In the genomic region with DNA sequence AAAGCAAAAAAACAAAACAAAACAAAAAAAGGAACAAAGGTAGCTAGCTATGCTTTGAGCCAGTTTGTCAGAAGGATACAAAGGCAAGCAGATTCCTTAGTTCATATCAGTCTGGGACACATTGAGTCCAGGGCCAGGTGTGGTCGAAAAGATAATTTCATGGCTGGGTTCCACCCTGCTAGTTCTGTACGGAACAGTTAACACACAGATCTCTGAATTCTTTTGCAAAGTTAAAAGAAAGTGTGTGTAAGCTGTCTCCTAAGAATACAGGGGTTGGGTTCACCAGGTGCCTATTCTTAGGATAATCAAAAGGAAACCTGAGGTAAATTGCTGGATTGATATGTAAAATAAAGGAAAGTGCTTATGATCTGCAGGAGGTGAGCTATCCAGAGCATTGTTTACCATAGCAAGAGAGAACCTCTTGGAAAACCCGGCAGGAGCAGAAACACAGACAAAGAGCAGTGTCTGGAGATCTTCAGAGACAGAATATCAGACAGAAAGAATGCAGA, we compare ENCODE assay signal across 22 mouse cellular contexts. TPM values are rescaled to one million over a fixed set of nuclear protein-coding genes. Genes with fewer than 3 reads are reported as not detected.
A peak's percentile ranks its signal among the peaks of the same experiment; 100 is the strongest.
DNase-seq lines count a peak whose midpoint lies in the region; ATAC-seq and TF ChIP-seq lines count a peak whose summit lies in the region.
"Had no signal": no experiment of that assay in that cellular context is flagged by ENCODE, and none has a peak within 500 bp of the region (broad histone marks: within the 10 kb centered on the region; RNA-seq: fewer than 3 reads in every experiment).

No protein-coding gene starts in this region.

- no peak for TF ChIP-seq POLR2A in heart, adult 2 months (IDR thresholded peaks at IDR 0.05; ENCODE audit: insufficient read depth, low read depth, low read length)

- no peaks in the 10 kb centered on the region for H3K79me2 ChIP-seq in heart, adult 2 months (replicated peaks; ENCODE audit: control insufficient read depth, insufficient read depth, low read length)

- no peak overlapping the region for H3K9ac ChIP-seq in heart, embryonic 11.5 days (ENCODE audit: low read depth, low read length)
- H3K9ac ChIP-seq in heart, adult 2 months (ENCODE audit: low read depth, low read length) = no peak overlapping the region
- H3K9ac ChIP-seq: embryonic facial prominence, embryonic 12.5 days; heart, embryonic 15.5 days; hindbrain, embryonic 13.5 days; neural tube, embryonic 12.5 days had no signal

- no peak for TF ChIP-seq EP300 in heart, adult 2 months (IDR thresholded peaks at IDR 0.05; ENCODE audit: insufficient read depth, low read depth, low read length)

- no peak for TF ChIP-seq CTCF in heart, adult 2 months (IDR thresholded peaks at IDR 0.05)

- WGBS in heart, embryonic 11.5 days (ENCODE audit: insufficient replicate concordance) = 33% methylated on average over 3 of the region's 3 CpGs
- 30% methylated on average over 3 of the region's 3 CpGs for WGBS in heart, adult 2 months

- H3K4me3 ChIP-seq in heart, embryonic 11.5 days (ENCODE audit: low read depth, low read length) = no peak overlapping the region
- no peak overlapping the region for H3K4me3 ChIP-seq in heart, adult 2 months
- H3K4me3 ChIP-seq: embryonic facial prominence, embryonic 12.5 days; heart, embryonic 15.5 days; hindbrain, embryonic 13.5 days; megakaryocyte, embryonic 14.5 days; neural tube, embryonic 12.5 days had no signal

- DNase-seq in heart, adult 2 months = no peak
- DNase-seq in WW6 (ENCODE audit: low read depth, low spot score) (peak; percentile 55), liver (peak; percentile 64)
- peak; percentile 15 for DNase-seq in yolk sac, embryonic 10.5 days (ENCODE audit: low spot score)
- no peak for DNase-seq in cerebellum, postnatal 4 days (ENCODE audit: low spot score in 2 of 2)
- no peak for DNase-seq in cerebellum, adult 11-12 months
- DNase-seq: cerebellum, adult 8-10 months; gastrocnemius, postnatal 25 days; kidney, postnatal 14 days; lung, postnatal 10 days had no signal

- no peaks in the 10 kb centered on the region for H3K4me1 ChIP-seq in heart, embryonic 11.5 days (ENCODE audit: control insufficient read depth, insufficient read depth, low read length)
- H3K4me1 ChIP-seq in heart, adult 2 months (ENCODE audit: control insufficient read depth, insufficient read depth, low read length) = no peaks in the 10 kb centered on the region
- H3K4me1 ChIP-seq: embryonic facial prominence, embryonic 12.5 days; heart, embryonic 15.5 days; hindbrain, embryonic 13.5 days; megakaryocyte, embryonic 14.5 days; neural tube, embryonic 12.5 days had no signal

- H3K9me3 ChIP-seq in heart, embryonic 11.5 days (replicated peaks; ENCODE audit: control insufficient read depth, low read length) = no peaks in the 10 kb centered on the region
- H3K9me3 ChIP-seq: embryonic facial prominence, embryonic 12.5 days; heart, embryonic 15.5 days; hindbrain, embryonic 13.5 days; neural tube, embryonic 12.5 days had no signal

- peak; percentile 91 for ATAC-seq in heart, embryonic 11.5 days (replicated peaks; ENCODE audit: insufficient number of reproducible peaks, low FRiP score, low TSS enrichment)
- ATAC-seq: activated CD4-positive, CD25-positive, alpha-beta regulatory T cell, adult 4 months; intestine, embryonic 16.5 days had no signal

- peak overlapping the region; percentile 66; the same call in 1 of the 2 replicates for H3K27ac ChIP-seq in heart, embryonic 11.5 days (ENCODE audit: low read depth, low read length)
- no peak overlapping the region for H3K27ac ChIP-seq in heart, adult 2 months
- H3K27ac ChIP-seq: embryonic facial prominence, embryonic 12.5 days; heart, embryonic 15.5 days; hindbrain, embryonic 13.5 days; neural tube, embryonic 12.5 days had no signal

- H3K27me3 ChIP-seq in heart, embryonic 11.5 days (ENCODE audit: control insufficient read depth, insufficient read depth, low read length) = no peaks in the 10 kb centered on the region
- no peaks in the 10 kb centered on the region for H3K27me3 ChIP-seq in heart, adult 2 months (ENCODE audit: control insufficient read depth, insufficient read depth, low read length)
- H3K27me3 ChIP-seq: embryonic facial prominence, embryonic 12.5 days; heart, embryonic 15.5 days; hindbrain, embryonic 13.5 days; megakaryocyte, embryonic 14.5 days; neural tube, embryonic 12.5 days had no signal

- H3K36me3 ChIP-seq in heart, embryonic 11.5 days (ENCODE audit: control insufficient read depth, insufficient read depth, low read length) = no peaks in the 10 kb centered on the region
- no peaks in the 10 kb centered on the region for H3K36me3 ChIP-seq in heart, adult 2 months (ENCODE audit: control insufficient read depth, insufficient read depth, low read length)
- H3K36me3 ChIP-seq: embryonic facial prominence, embryonic 12.5 days; heart, embryonic 15.5 days; hindbrain, embryonic 13.5 days; neural tube, embryonic 12.5 days had no signal

- intact Hi-C loops in heart, adult 2 months (cut with DNase I) = no loop called here

- no peak overlapping the region for H3K4me2 ChIP-seq in heart, embryonic 11.5 days
- H3K4me2 ChIP-seq: embryonic facial prominence, embryonic 12.5 days; heart, embryonic 15.5 days; hindbrain, embryonic 13.5 days; neural tube, embryonic 12.5 days had no signal

RNA-seq across cellular contexts. Expression of gene Olfr761, which starts 37.6 kb away (rescaled TPM):
- not detected in 2 replicates for polyA plus RNA-seq in heart, embryonic 11.5 days (2014; fragmentation: Nextera tagmentation; extraction: Ambion mirVana)
- not detected for total RNA-seq in heart, adult 2 months (2021)
- not detected in 2 replicates for polyA plus RNA-seq in heart, adult 2 months (2012; rRNA removed)
- total RNA-seq: gastrocnemius, postnatal 25 days; left cerebral cortex, adult 8-10 months had no signal
- polyA plus RNA-seq: activated CD4-positive, CD25-positive, alpha-beta regulatory T cell, adult 4 months; embryonic facial prominence, embryonic 12.5 days; forebrain, embryonic 11.5 days; heart, embryonic 15.5 days; hindbrain, embryonic 13.5 days; intestine, embryonic 16.5 days; limb, embryonic 14.5 days; neural tube, embryonic 12.5 days; thymus, postnatal 0 days had no signal

Comparison
In these comparisons a context has a peak if more than half of its experiments do, and no peak if none do; other contexts are left out.
1. DNase-seq: peak in WW6 (single experiment), liver (single experiment) and yolk sac, embryonic 10.5 days (single experiment); none in heart, adult 2 months (0 of 2), cerebellum, postnatal 4 days (0 of 2) and cerebellum, adult 11-12 months (single experiment).